Mouse (Mus musculus) heart, adult 2 months (tissue): Measurements from ENCODE around the gene Fgfr2.

Source experiments
- CTCF ChIP-seq: fragments of 200-600 bp; IDR thresholded peaks from 2 replicates; pipeline ENCODE4 v1.8.1; 2022; ENCODE audit warnings: antibody characterized with exemption, mild to moderate bottlenecking, moderate library complexity
- POLR2A ChIP-seq: fragments of 200-500 bp; IDR thresholded peaks from 2 replicates; pipeline ENCODE4 v1.6.1; 2011; ENCODE audit warnings: mild to moderate bottlenecking, low read depth, low read length, control low read depth; ENCODE audit not compliant: insufficient read depth

GRCm38 (mm10) chr7:131992873-131993272 is 1130.3 kb downstream of the Fgfr2 start:
- no peak for TF ChIP-seq CTCF
- TF ChIP-seq POLR2A = no peak
